Mouse (Mus musculus) CH12F3 (cell line): ENCODE data around the gene Serpinb6e.

Experiments used
- in situ Hi-C: fragments of 300-500 bp; cut with MboI; formaldehyde crosslinking; loops from 2 replicates; pipeline ENCODE4 v1.14.3; 2020; ENCODE audit warnings: low sequenced_read_pairs

Serpinb6e gene

GRCm38 (mm10) chr13:33843308-33843707, at the start of gene Serpinb6e:
Gene Serpinb6e, minus strand, starts transcription at chr13:33843408.
- in situ Hi-C loops, result no loop called here

DNA sequence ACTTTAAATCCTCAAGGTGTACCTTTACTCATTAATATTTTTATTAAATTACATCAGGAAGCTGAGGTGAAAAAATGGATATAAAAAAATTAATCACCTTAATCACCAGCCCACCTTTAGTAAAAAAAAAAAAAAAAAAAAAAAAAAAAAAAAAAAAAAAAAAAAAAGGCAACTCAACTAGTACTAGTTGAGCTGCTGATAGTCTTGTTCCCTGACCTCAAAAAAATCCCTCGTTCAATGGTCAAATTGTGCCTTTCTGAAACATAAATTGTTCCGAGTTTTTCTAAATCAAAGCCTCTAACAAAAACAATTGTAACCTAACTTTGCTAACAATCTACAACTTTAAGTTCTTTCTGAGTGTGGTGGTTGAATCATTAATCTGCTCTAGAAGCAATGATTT, 12.5 kb downstream of the Serpinb6e start:
- in situ Hi-C loops, result no loop called here

DNA sequence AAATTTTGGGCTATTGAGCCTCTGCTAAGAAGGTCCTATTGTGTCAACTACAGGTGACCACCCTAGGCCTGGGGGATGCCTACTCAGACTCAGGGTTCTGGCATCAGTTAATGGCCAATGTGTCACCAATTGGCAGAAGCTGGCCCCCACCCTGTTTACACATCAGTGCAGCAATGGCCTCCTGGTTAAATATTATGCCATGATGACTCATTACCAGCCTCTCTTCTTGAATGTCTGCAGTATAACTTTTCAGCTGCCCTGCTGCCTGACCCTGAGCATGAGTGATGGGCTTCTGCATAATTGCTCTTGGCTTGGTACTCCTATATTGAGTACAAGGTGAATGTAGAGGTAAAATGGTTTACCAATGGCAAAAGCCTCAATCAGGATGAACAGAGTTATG, 19.8 kb downstream of the Serpinb6e start:
- in situ Hi-C loops, result no loop called here

- in situ Hi-C loops, result no loop called here
These were observed 21.6 kb downstream of the Serpinb6e start for GRCm38 (mm10) chr13:33821490-33822143.
